Mouse (Mus musculus) CD8-positive naive resting alpha-beta T cell, adult 57 days (primary cell): Measurements from ENCODE around the gene Trim43c. TPM values are rescaled to one million over a fixed set of nuclear protein-coding genes. Genes with fewer than 3 reads are reported as not detected.

Source experiments
- total RNA-seq: library from RNA; stranded (reverse); gene quantifications from one replicate; pipeline ENCODE4 v1.2.4, GENCODE M21; 2023

Trim43c gene
- total RNA-seq: not detected

GRCm38 (mm10) chr9:88838864-88839263 is at the start of gene Trim43c:
Trim43c (plus strand) TSS chr9:88839164.

Other genes starting within 250 kb of the Trim43c start
- gene Mthfsl, start 118.9 kb upstream of the Trim43c start, total RNA-seq: 35.0 TPM
- 15.5 TPM for gene Bcl2a1d, start 107.2 kb upstream of the Trim43c start, total RNA-seq
- gene Bcl2a1a, start 117.7 kb downstream of the Trim43c start, total RNA-seq: 14.4 TPM